Mouse (Mus musculus) embryonic fibroblast, embryonic 13.5 days (primary cell): ENCODE measurements around the gene Dhx8. TPM values are rescaled to one million over a fixed set of nuclear protein-coding genes. Genes with fewer than 3 reads are reported as not detected.

Experiments
- H3K27ac ChIP-seq: 2 replicates; pipeline ENCODE4 v1.5.1; 2012; ENCODE audit warnings: low read length, control low read depth, inconsistent platforms; ENCODE audit not compliant: insufficient read depth
- H3K4me1 ChIP-seq: 2 replicates; pipeline ENCODE4 v1.6.1; 2011; ENCODE audit warnings: low read length; ENCODE audit not compliant: control insufficient read depth, insufficient read depth
- H3K4me3 ChIP-seq: 2 replicates; pipeline ENCODE4 v1.5.1; 2011; ENCODE audit warnings: mild to moderate bottlenecking, control low read depth, low read length; ENCODE audit not compliant: insufficient read depth
- CTCF ChIP-seq: IDR thresholded peaks from 2 replicates; pipeline ENCODE4 v1.5.1; 2011; ENCODE audit warnings: mild to moderate bottlenecking, control low read depth, low read length, moderate library complexity, borderline replicate concordance; ENCODE audit not compliant: insufficient read depth
- POLR2A ChIP-seq: IDR thresholded peaks from 2 replicates; pipeline ENCODE4 v1.6.1; 2011; ENCODE audit warnings: low read depth, mild to moderate bottlenecking, control low read depth, low read length, moderate library complexity
- polyA plus RNA-seq: library from polyadenylated mRNA; stranded (reverse); fragments of >200 nt; gene quantifications from 2 replicates; pipeline ENCODE4 v1.2.4, GENCODE M21; 2011; ENCODE audit warnings: low read depth; ENCODE audit not compliant: missing spikeins, insufficient read length

Gene Dhx8
- polyA plus RNA-seq, 1 experiment: 29.4 TPM

DNA sequence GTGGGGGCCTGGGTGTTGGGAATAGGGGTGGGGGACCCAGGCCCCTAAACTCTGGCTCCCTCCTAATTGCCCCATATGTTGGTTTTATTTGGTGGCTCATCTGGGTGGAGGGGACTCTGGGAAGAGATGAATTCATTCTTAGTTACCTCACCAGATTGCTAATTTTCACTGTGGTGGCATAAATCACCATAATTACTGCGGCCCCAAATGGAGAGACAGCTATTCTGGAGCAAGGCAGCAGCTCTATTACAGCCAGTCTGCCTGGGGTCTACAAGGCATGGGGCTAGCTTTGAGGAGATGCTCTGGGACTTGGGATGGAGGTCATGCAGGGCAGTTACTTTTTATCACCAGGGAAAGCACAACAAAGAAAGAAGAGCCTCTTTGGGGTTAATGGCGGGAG is 6.0 kb upstream of the Dhx8 start:
- TF ChIP-seq CTCF (no peak), POLR2A (no peak)
- H3K4me3 ChIP-seq: no peak overlapping the region
- H3K4me1 ChIP-seq: peaks cover 3% of the 10 kb centered on the region; the same call in 1 of the 2 replicates
- no peak overlapping the region for H3K27ac ChIP-seq

- no peak overlapping the region for H3K27ac ChIP-seq
- H3K4me1 ChIP-seq: peaks cover 3% of the 10 kb centered on the region; the same call in 1 of the 2 replicates
- H3K4me3 ChIP-seq: no peak overlapping the region
- TF ChIP-seq CTCF: no peak
- no peak for TF ChIP-seq POLR2A
Observed at GRCm38 (mm10) chr11:101729308-101729707, 3.4 kb upstream of the Dhx8 start.

- no peak for TF ChIP-seq CTCF
- no peak for TF ChIP-seq POLR2A
- H3K27ac ChIP-seq: no peak overlapping the region
- H3K4me1 ChIP-seq: no peaks in the 10 kb centered on the region
- H3K4me3 ChIP-seq: peak overlapping the region; percentile 78
Observed at GRCm38 (mm10) chr11:101733596-101733995, 877 bp downstream of the Dhx8 start.

- H3K27ac ChIP-seq: no peak overlapping the region
- H3K4me1 ChIP-seq: no peaks in the 10 kb centered on the region
- no peak overlapping the region for H3K4me3 ChIP-seq
- TF ChIP-seq POLR2A (no peak), CTCF (no peak)
Observed at GRCm38 (mm10) chr11:101756616-101757015, 23.9 kb downstream of the Dhx8 start.

- no peak overlapping the region for H3K27ac ChIP-seq
- no peak overlapping the region for H3K4me3 ChIP-seq
- TF ChIP-seq POLR2A: no peak
- TF ChIP-seq CTCF: no peak
- H3K4me1 ChIP-seq: no peaks in the 10 kb centered on the region
Observed at GRCm38 (mm10) chr11:101757366-101757765, 24.6 kb downstream of the Dhx8 start.

GRCm38 (mm10) chr11:101758431-101758830 is 25.7 kb downstream of the Dhx8 start:
- Histone ChIP-seq H3K27ac (no peak overlapping the region), H3K4me3 (no peak overlapping the region), H3K4me1 (no peaks in the 10 kb centered on the region)
- TF ChIP-seq POLR2A (no peak), CTCF (no peak)

- Histone ChIP-seq H3K4me1 (no peaks in the 10 kb centered on the region), H3K27ac (no peak overlapping the region), H3K4me3 (no peak overlapping the region)
- TF ChIP-seq POLR2A (no peak), CTCF (no peak)
Observed at GRCm38 (mm10) chr11:101759530-101759929, 26.8 kb downstream of the Dhx8 start.

DNA sequence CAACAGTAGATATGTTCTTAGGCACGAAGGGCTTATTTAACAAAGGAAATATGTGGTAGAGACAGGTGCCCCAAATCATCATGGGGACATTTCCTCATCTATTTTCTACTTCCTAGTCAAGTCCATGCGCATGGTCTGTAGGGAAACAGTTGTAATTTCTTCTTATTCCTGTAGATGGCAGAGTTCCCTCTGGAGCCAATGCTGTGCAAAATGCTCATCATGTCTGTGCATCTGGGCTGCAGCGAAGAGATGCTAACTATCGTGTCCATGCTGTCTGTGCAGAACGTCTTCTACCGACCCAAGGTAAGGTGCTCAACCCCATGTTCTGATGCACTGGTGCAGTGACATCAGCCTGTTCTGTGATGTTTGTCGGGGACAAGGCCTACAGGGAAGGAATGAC is 31.0 kb downstream of the Dhx8 start:
- Histone ChIP-seq H3K4me3 (no peak overlapping the region), H3K27ac (no peak overlapping the region), H3K4me1 (no peaks in the 10 kb centered on the region)
- TF ChIP-seq CTCF (0 out of 2 replicates have a peak, but pooled peaks have one; percentile 32), POLR2A (no peak)

- TF ChIP-seq CTCF: no peak
- no peak for TF ChIP-seq POLR2A
- Histone ChIP-seq H3K27ac (no peak overlapping the region), H3K4me3 (no peak overlapping the region), H3K4me1 (peaks cover 5% of the 10 kb centered on the region; the same call in 1 of the 2 replicates)
Observed at GRCm38 (mm10) chr11:101764546-101764945, 31.8 kb downstream of the Dhx8 start.

GRCm38 (mm10) chr11:101767326-101767725 is 34.6 kb downstream of the Dhx8 start:
- Histone ChIP-seq H3K4me1 (peaks cover 13% of the 10 kb centered on the region; the same call in 1 of the 2 replicates), H3K4me3 (no peak overlapping the region), H3K27ac (no peak overlapping the region)
- TF ChIP-seq POLR2A (no peak), CTCF (no peak)

GRCm38 (mm10) chr11:101768721-101769120 is 36.0 kb downstream of the Dhx8 start:
- no peak overlapping the region for H3K4me3 ChIP-seq
- H3K4me1 ChIP-seq: peaks cover 13% of the 10 kb centered on the region; the same call in 1 of the 2 replicates
- H3K27ac ChIP-seq: peak overlapping the region; percentile 66
- TF ChIP-seq CTCF (no peak), POLR2A (no peak)
